Mouse (Mus musculus) splenic B cell, adult 2 months (primary cell): Measurements from ENCODE around the gene Kantr.
"Not testable (repeated sequence)": the region's sequence is repeated elsewhere in the genome, so short reads cannot be mapped to it uniquely, and the experiment has no call there.

Experiments
- DNase-seq: peaks from one replicate; pipeline ENCODE4 v3.0.0-alpha.2; 2011; ENCODE audit warnings: low read depth, low spot score
- H3K27me3 ChIP-seq: 2 replicates; pipeline ENCODE4 v1.6.1; 2012; ENCODE audit warnings: mild to moderate bottlenecking, low read length, moderate library complexity, mixed read lengths; ENCODE audit not compliant: control insufficient read depth, poor library complexity, insufficient read depth, severe bottlenecking
- H3K36me3 ChIP-seq: 2 replicates; pipeline ENCODE4 v1.6.1; 2012; ENCODE audit warnings: mild to moderate bottlenecking, low read length, moderate library complexity, mixed read lengths; ENCODE audit not compliant: control insufficient read depth, poor library complexity, insufficient read depth, severe bottlenecking

Kantr gene

GRCm38 (mm10) chrX:152326996-152327688 is at the start of gene Kantr:
Gene Kantr (minus strand): TSS chrX:152327495.
- Histone ChIP-seq H3K36me3 (no peaks in the 10 kb centered on the region), H3K27me3 (no peaks in the 10 kb centered on the region)
- DNase-seq, result peak; percentile 80

GRCm38 (mm10) chrX:152368397-152369273 is 41.3 kb upstream of the Kantr start, which contains the start of gene Gpr173:
Gene Gpr173 (minus strand): TSS chrX:152368704.
- DNase-seq, result no peak
- Histone ChIP-seq H3K36me3 (no peaks in the 10 kb centered on the region), H3K27me3 (no peaks in the 10 kb centered on the region)

- H3K36me3 ChIP-seq, result no peaks in the 10 kb centered on the region
- no peak for DNase-seq
- H3K27me3 ChIP-seq, result no peaks in the 10 kb centered on the region
Observed at GRCm38 (mm10) chrX:152368054-152368396, 40.7 kb upstream of the Kantr start.

GRCm38 (mm10) chrX:152366418-152366817 is 39.1 kb upstream of the Kantr start:
- H3K36me3 ChIP-seq, result no peaks in the 10 kb centered on the region
- H3K27me3 ChIP-seq, result no peaks in the 10 kb centered on the region
- DNase-seq, result no peak

- H3K27me3 ChIP-seq, result no peaks in the 10 kb centered on the region
- peak; percentile 79 for DNase-seq
- H3K36me3 ChIP-seq, result no peaks in the 10 kb centered on the region
Observed at GRCm38 (mm10) chrX:152352553-152353153, 25.4 kb upstream of the Kantr start.

- no peak for DNase-seq
- Histone ChIP-seq H3K36me3 (no peaks in the 10 kb centered on the region), H3K27me3 (no peaks in the 10 kb centered on the region)
Observed at GRCm38 (mm10) chrX:152347041-152347440, 19.7 kb upstream of the Kantr start.

- DNase-seq, result no peak
Observed at GRCm38 (mm10) chrX:152346587-152346986, 19.3 kb upstream of the Kantr start.

GRCm38 (mm10) chrX:152342903-152343302 is 15.6 kb upstream of the Kantr start:
- DNase-seq, result no peak
- Histone ChIP-seq H3K27me3 (no peaks in the 10 kb centered on the region), H3K36me3 (no peaks in the 10 kb centered on the region)

More at GRCm38 (mm10) chrX:152346587-152346986, 19.3 kb upstream of the Kantr start:
- Histone ChIP-seq H3K36me3 (no peaks in the 10 kb centered on the region), H3K27me3 (no peaks in the 10 kb centered on the region)

- Histone ChIP-seq H3K36me3 (no peaks in the 10 kb centered on the region), H3K27me3 (no peaks in the 10 kb centered on the region)
- peak; percentile 95 for DNase-seq
Observed at GRCm38 (mm10) chrX:152342358-152342901, 15.1 kb upstream of the Kantr start, which contains the start of gene Tspyl2. Gene Tspyl2 (minus strand): TSS chrX:152342425.

GRCm38 (mm10) chrX:152341496-152341895 is 14.2 kb upstream of the Kantr start:
- no peak for DNase-seq
- Histone ChIP-seq H3K36me3 (no peaks in the 10 kb centered on the region), H3K27me3 (no peaks in the 10 kb centered on the region)

- peak; percentile 89 for DNase-seq
- Histone ChIP-seq H3K27me3 (no peaks in the 10 kb centered on the region), H3K36me3 (no peaks in the 10 kb centered on the region)
Observed at GRCm38 (mm10) chrX:152336546-152337332, 9.4 kb upstream of the Kantr start.

- not testable (repeated sequence) for DNase-seq, H3K27me3 ChIP-seq, H3K36me3 ChIP-seq
Observed at GRCm38 (mm10) chrX:152336123-152336522, 8.8 kb upstream of the Kantr start.

GRCm38 (mm10) chrX:152329400-152329799 is 2.1 kb upstream of the Kantr start:
- H3K27me3 ChIP-seq, DNase-seq, H3K36me3 ChIP-seq: not testable (repeated sequence)

- Histone ChIP-seq H3K27me3 (no peaks in the 10 kb centered on the region), H3K36me3 (no peaks in the 10 kb centered on the region)
- no peak for DNase-seq
Observed at GRCm38 (mm10) chrX:152327689-152328052, 376 bp upstream of the Kantr start.
